Mouse (Mus musculus) kidney, adult 11 months (tissue): Measurements from ENCODE around the gene Cd3eap.

ENCODE experiments used
- DNase-seq: peaks from one replicate; pipeline ENCODE4 v3.0.0; 2022

The Cd3eap gene

DNA sequence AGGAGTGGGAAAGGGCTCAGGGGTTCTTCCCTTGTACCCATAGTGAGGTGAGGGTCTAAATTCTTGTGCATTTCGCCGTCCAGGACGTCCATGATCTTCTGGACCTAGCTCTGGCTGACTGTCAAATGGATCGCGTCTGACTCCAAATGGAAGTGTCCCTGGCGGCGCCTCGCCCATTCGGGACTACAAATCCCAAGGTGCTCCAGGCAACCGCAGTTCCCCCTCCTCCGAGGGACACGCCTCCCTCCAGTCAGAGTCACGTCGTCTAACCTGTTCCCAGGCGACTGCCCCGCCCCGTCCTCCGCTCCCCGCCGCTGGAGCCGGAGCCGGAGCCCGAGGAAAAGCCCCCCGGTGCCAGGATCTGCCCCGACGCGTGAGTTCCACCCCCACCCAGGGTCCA is 1.7 kb upstream of the Cd3eap start:
- DNase-seq: peak; percentile 96

DNA sequence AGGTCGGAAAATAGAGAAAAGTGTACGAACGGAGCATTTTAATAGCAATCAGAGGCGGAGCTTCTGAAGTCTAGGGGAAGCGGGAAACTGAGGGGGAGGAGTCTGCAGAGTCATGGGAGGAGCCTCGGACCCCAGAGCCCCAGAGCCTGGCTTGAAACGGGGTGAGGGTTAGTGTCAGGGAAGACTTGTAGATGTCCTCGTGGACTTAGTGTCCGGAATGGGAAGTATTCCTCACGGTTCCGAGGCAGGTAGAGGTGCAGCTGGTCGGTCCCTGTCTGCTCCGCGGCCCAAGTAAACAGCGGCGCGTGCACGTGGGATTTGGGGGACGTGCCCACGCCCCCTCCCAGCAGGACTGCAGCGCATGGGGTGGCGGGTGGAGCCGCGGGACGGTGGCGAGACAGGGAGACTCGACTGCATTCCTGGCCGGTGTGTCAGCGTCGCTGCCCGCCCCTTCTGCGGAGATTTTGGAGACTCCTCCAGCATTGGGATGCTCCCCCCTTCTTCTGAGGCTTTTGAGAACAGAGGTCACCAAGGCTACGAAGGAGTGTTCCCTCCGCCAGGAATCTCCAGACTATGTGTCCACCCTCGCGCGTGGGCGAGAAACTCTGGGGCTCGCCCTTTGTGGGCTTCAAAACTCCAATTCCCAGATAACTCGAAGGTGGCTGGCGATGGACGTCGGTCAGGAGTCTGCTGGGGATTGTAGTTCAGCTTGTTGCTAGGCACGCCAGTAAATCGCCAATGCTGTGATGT is 784 bp upstream of the Cd3eap start:
- peak; percentile 74 for DNase-seq

- DNase-seq: no peak
Measured at GRCm38 (mm10) chr7:19358634-19359033, 649 bp downstream of the Cd3eap start.

GRCm38 (mm10) chr7:19357381-19358375 is 1.6 kb downstream of the Cd3eap start:
- no peak for DNase-seq

GRCm38 (mm10) chr7:19356311-19356710 is 3.0 kb downstream of the Cd3eap start:
- DNase-seq: no peak

- no peak for DNase-seq
Measured at GRCm38 (mm10) chr7:19354991-19355390, 4.3 kb downstream of the Cd3eap start.

DNA sequence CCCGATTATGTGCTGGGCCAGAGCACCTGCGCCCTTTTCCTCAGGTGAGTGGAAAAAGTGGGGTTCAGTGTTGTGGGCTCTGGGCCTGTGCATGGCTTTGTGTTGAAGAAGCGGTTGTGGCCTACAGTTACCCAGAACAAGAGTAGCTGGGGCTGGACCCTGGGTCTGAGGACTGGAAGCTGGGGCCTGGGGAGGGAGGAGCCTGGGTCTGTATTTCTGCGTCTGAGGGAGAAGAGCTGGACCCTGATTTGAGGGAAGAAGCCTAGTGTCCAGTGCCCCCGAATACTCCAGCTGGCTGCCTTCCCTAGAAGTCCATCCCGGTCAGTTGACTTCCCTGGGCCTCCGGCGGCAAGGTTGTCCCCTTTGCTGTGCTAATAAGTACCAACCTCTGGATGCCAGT is 9.1 kb downstream of the Cd3eap start:
- DNase-seq: no peak

- no peak for DNase-seq
Measured at GRCm38 (mm10) chr7:19349188-19349915, 9.9 kb downstream of the Cd3eap start.

GRCm38 (mm10) chr7:19344938-19345471 is 14.3 kb downstream of the Cd3eap start:
- peak; percentile 98 for DNase-seq

DNA sequence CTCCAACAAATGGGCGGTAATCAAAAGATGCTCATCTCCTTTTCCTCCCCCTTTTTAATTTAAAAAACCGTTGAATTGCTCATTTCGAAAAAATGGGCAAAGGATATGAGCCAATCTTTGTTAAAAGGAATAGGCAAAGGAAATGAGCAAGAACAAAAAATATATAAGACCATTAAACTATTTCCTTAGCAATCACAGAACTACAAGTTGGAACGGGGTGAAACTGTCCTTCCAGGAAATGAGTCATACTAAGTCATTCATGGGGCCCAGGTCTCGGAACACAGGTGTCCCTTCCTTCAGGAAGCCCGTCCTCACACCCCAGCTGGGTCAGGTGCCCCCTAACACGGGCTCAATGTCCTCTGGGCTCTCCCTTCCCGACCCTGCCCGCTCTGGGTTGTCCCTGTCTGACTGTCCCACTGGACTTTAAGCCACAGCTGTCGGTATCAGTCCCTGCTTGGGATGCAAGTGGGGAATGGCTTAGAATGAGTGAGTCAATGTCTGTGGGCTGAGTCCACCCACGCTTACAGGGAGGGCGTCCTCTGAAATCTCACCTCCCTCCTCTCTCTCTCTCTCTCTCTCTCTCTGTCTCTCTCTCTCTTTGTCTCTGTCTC is 14.9 kb downstream of the Cd3eap start, which contains the start of gene Ercc1:
Gene Ercc1 (plus strand): TSS at position 542 of the 611 bp plus-strand sequence.
- DNase-seq: no peak

- peak; percentile 72 for DNase-seq
Measured at GRCm38 (mm10) chr7:19343210-19343808, 16.0 kb downstream of the Cd3eap start.

DNA sequence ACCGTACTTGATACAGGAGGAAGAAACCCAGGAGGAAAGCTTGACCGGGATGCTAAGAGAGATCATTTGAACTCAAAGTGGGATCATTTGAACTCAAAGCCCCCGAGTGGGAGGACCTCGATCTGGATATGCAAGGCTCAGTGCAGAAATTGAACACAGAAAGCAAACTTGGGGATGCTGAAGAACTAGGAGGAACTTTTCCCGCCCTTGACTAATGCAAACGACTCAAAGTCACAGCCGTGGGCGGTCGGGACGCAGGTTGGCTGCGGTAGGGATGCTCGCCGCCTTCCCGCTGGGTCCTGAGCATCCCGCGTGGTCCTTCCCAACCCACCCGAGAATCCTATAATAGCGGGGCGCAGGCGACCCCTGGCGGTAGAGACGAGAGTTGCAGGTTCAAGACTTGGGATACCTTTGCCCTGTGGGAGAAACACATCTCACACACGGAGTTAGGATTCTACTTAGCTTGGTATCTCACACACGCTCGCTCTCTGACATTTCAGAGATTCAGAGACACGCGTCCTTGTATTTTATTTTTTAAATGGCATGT is 16.7 kb downstream of the Cd3eap start:
- peak; percentile 73 for DNase-seq

DNA sequence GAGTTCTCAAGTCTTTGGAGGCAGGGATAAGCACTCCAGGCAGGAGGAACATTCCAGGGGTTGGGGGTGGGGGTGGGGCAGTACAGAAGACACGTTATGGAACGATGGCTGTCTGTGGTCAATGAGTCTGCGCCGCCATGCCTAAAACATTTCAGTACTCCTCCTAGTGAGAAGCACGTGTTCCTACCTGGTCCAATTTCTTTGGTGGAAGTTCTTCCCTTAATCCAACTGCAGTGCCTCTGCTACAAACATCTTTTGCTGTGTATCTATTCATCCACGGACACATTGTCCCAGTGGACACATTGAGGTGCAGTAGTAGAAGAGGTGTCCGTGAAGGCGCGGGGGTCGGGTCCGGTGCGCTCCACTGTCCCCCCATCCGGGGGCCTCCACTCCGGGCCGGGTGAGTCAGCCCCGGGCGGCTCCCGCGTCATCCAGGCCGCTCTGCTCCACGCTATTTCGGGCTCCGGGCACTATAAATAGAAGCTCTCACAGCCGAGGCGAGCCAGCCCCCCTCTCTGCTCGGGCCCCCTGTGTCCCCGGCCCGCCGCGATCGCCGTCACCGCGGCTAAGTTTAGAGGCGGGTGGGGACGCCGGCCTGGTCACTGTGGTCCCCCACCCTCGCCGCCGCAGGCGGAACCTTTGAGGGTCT is 17.4 kb downstream of the Cd3eap start:
- DNase-seq: no peak

GRCm38 (mm10) chr7:19341250-19341649 is 18.0 kb downstream of the Cd3eap start:
- DNase-seq: no peak

- DNase-seq: no peak
Measured at GRCm38 (mm10) chr7:19338596-19338995, 20.7 kb downstream of the Cd3eap start.

- no peak for DNase-seq
Measured at GRCm38 (mm10) chr7:19338060-19338459, 21.2 kb downstream of the Cd3eap start.

GRCm38 (mm10) chr7:19337122-19337521 is 22.2 kb downstream of the Cd3eap start:
- DNase-seq: no peak

DNA sequence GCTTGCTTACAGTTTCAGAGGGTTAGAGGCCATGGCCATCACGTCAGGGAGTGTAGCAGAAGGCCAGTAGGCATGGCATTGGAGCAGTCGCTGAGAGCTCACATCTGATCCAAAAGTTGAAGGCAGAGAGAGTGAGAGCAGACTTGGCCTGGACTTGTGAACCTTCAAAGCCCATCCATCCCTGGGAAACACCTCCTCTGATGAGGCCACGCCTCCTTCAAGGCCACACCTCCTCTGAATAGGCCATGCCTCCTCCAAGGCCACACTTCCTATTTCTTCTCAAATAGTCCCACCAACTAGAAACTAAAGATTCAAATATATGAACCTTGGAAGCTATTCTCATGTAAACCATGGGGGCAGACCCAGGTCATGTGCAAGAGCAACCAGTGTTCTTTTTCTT is 23.7 kb downstream of the Cd3eap start:
- DNase-seq: no peak

- DNase-seq: peak; percentile 50
Measured at GRCm38 (mm10) chr7:19332709-19333352, 26.5 kb downstream of the Cd3eap start.

DNA sequence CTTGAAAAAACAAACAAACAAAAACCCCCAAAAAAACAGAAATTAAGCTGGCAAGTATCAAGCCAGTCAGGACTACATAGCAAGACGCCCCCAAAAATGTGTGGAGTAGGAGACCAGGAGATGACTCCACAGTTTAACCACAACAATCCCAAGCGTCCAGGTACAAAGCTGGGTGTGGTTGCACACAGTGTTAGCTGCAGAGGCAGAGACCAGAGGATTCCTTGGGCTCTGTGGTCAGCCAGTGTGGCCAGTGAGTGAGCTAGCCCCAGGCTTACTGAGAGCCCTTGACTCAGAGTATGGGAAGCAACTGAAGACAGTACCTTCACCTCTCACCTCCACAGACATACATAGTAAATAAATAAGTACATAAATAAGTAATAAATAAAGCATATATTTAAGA is 27.4 kb downstream of the Cd3eap start:
- DNase-seq: no peak
